Mouse (Mus musculus) right cerebral cortex, postnatal 14 days (tissue): ENCODE results near the gene Cenpo.

Source experiments
- DNase-seq: peaks from one replicate; pipeline ENCODE4 v3.0.0; 2022

Gene Cenpo

GRCm38 (mm10) chr12:4198702-4199101 lies 35.4 kb downstream of the Cenpo start:
- no peak for DNase-seq

- DNase-seq: no peak
Observed at GRCm38 (mm10) chr12:4194643-4195042, 39.5 kb downstream of the Cenpo start.

- DNase-seq: no peak
Observed at GRCm38 (mm10) chr12:4193025-4193740, 40.9 kb downstream of the Cenpo start.

- no peak for DNase-seq
Observed at GRCm38 (mm10) chr12:4192514-4192913, 41.6 kb downstream of the Cenpo start.

- DNase-seq: no peak
Observed at GRCm38 (mm10) chr12:4189060-4189447, 45.0 kb downstream of the Cenpo start.

GRCm38 (mm10) chr12:4188171-4189059 lies 45.7 kb downstream of the Cenpo start:
- DNase-seq: no peak

GRCm38 (mm10) chr12:4184648-4185047 lies 49.4 kb downstream of the Cenpo start:
- no peak for DNase-seq

GRCm38 (mm10) chr12:4180507-4180906 lies 53.6 kb downstream of the Cenpo start:
- no peak for DNase-seq

- DNase-seq: no peak
Observed at GRCm38 (mm10) chr12:4179671-4180233, 54.3 kb downstream of the Cenpo start.

- DNase-seq: no peak
Observed at GRCm38 (mm10) chr12:4178839-4179238, 55.3 kb downstream of the Cenpo start.

- DNase-seq: no peak
Observed at GRCm38 (mm10) chr12:4173108-4173790, 60.8 kb downstream of the Cenpo start.

- no peak for DNase-seq
Observed at GRCm38 (mm10) chr12:4169622-4170021, 64.5 kb downstream of the Cenpo start.

GRCm38 (mm10) chr12:4169058-4169457 lies 65.0 kb downstream of the Cenpo start:
- DNase-seq: no peak

- DNase-seq: no peak
Observed at GRCm38 (mm10) chr12:4166970-4167369, 67.1 kb downstream of the Cenpo start.

- no peak for DNase-seq
Observed at GRCm38 (mm10) chr12:4162886-4163285, 71.2 kb downstream of the Cenpo start.

GRCm38 (mm10) chr12:4160322-4160721 lies 73.8 kb downstream of the Cenpo start:
- DNase-seq: peak; percentile 38

GRCm38 (mm10) chr12:4158868-4159632 lies 75.0 kb downstream of the Cenpo start:
- no peak for DNase-seq

- no peak for DNase-seq
Observed at GRCm38 (mm10) chr12:4158179-4158578, 75.9 kb downstream of the Cenpo start.

GRCm38 (mm10) chr12:4157466-4157865 lies 76.6 kb downstream of the Cenpo start:
- DNase-seq: no peak

GRCm38 (mm10) chr12:4151969-4152368 lies 82.1 kb downstream of the Cenpo start:
- no peak for DNase-seq

- DNase-seq: no peak
Observed at GRCm38 (mm10) chr12:4150936-4151335, 83.2 kb downstream of the Cenpo start.
